Mouse (Mus musculus) ovary, postnatal 36 days (tissue): Measurements from ENCODE around the gene Cdca5.
"Not testable (repeated sequence)": the region's sequence is repeated elsewhere in the genome, so short reads cannot be mapped to it uniquely, and the experiment has no call there.

Source experiments
- DNase-seq: peaks from one replicate; pipeline ENCODE4 v3.0.0; 2022; ENCODE audit warnings: low spot score, mixed read lengths

The Cdca5 gene

DNA sequence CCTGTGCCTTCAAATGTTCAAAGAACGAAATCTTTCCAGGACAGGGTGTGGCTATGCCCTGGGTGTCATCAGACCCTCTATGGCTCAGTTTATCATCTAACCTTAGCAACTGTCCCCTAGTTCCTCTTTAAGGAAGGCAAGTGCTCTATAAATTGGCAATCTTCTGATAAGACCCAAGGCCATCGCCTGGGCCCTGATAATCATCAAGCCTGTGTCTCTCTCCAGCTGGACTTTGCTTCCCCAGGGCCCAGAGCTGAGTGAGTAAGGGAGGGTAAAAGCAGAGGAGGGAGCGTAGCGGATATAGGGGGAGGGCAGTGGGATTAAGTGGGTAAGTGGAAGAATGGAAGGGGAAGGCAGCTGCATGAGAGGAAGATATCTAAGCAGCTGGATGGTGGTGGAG is 19.7 kb downstream of the Cdca5 start:
- no peak for DNase-seq

DNA sequence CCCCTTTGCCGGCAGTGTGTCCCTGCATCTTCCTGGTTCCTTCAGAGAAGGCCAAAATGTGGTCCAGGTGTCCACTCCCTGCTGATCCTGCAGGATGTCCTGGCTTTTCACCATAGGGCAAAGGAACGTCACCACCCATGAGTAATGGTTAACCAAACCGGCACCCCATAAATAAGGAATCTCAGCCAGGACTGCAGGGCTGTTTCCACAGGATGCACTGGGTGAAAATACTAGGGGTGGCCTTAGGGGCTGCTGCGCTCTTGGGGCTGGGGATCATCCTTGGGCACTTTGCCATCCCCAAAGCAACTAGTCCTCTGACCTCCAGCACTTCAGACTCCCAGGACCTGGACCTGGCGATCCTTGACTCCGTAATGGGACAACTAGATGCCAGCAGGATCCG is 20.8 kb downstream of the Cdca5 start, which contains the start of gene Naaladl1:
Gene Naaladl1, plus strand, starts transcription at position 197 of the 400 bp plus-strand sequence.
- no peak for DNase-seq

DNA sequence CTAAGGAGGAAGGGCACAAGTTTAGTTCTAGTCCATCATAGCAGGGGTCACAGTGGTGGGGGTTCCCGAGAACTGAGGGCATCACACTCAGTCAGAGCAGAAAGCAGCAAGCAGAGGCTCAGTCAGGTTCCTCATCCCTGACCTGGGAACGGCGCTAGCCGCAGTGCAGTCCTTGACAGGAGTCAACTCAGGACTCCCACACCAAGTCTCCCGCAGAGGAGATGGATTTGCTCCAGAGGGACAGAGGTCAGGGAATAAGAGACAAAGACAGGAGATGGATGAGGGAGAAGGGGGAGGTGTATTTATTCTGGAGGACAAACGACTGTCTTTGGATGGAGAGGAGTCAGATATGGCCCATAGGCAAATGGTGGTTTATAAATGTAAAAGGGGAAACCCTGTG is 28.3 kb downstream of the Cdca5 start:
- DNase-seq = no peak

DNA sequence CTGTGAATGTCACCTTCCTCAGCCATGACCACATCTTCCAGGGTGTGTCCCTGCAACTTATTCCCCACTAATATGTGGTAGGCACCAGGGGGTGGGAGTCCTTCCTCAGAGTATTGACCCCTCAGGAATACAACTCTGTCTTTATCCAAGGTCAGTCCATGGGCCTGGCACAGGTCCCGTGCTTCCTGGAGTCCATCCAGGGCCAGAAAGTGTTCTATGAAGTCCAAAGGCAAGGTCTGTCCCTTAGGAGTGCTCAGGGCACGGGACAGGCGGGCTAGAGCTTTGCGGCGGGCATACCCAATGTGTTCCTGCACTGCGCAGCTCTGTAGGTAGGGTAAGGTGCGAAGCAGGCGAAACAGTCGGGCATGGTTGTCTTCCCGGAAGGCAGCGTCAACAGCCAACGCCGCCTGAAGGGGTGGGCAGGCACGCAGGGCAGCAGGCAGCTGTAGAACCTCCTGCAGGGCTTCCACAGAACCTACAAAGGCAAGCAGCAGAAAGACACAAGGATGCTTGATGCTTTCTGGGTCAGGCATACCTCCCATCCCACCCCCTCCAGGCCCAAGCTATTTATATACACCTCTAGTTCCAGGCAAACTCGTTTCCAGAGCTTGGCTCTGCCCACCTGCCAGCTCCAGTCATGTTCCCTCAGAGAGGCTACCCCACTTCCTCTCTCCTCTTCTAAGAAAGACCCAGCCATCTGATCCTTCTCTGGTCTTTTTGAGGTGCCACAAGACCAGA is 31.5 kb downstream of the Cdca5 start:
- no peak for DNase-seq

DNA sequence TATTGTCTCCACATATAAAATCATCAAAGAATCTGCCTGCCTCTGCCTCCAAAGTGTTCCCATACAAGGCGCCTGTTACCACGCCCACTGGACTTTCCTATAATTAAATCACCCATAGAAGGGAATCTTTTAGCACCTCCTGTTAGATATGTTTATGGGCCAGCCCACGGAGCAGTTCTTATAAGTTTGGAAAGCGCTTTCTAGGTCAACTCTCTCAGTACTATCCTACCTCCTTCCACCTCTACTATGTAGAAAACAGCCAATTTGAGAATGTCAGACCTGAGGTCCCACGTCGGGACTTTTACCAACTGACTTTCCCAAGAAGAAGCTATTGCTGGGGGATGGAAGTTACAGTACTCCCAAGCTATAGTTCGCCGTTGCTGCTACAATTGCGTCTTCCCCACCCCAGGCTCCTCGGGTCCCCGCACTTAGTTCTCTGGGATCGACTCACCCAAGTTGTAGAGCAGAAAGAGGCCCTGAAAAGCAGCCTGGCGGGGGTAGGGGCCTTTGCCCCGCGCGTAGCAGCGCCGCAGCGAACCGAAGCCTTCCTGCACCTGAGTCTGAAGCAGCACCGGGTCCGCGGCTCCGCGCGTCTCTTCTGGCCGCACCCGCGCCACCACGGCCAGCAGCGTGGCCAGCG is 32.7 kb downstream of the Cdca5 start:
- DNase-seq = no peak

DNA sequence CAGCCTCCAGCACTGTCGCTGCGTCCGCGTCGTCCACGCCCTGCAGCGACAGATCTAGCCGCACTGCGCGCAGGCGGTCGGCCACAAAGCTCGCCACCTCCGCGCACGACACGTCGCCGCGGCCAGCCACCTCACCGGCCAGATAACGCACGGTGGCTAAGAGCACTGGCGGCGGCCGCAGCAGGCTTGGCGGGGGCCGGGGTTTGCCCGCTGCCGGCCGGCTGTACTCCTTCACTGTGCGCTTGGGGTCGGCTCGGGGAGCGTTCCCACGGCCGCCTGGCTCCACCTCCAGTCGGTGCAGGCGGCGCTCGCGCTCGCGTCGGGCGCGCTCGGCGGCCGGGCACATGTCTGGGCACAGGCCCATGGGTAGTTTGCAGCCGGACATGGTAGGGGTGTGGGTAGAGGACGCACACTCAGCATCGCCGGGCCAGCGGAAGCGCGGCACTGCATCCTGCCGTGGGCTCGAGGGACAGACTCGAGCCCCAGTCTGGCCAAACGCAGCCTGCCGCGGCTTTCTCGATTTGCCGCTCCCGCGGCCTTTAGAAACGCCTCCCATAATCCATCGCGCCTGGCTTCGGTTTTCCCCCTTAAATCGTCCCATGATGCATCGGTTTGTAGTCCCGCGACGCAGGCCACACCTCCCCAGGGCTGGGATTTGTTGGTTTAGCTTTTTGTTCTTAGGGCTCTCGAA is 33.3 kb downstream of the Cdca5 start, which contains the start of gene Sac3d1:
Gene Sac3d1, minus strand, starts transcription at position 665 of the 691 bp plus-strand sequence.
- peak; percentile 85 for DNase-seq

DNA sequence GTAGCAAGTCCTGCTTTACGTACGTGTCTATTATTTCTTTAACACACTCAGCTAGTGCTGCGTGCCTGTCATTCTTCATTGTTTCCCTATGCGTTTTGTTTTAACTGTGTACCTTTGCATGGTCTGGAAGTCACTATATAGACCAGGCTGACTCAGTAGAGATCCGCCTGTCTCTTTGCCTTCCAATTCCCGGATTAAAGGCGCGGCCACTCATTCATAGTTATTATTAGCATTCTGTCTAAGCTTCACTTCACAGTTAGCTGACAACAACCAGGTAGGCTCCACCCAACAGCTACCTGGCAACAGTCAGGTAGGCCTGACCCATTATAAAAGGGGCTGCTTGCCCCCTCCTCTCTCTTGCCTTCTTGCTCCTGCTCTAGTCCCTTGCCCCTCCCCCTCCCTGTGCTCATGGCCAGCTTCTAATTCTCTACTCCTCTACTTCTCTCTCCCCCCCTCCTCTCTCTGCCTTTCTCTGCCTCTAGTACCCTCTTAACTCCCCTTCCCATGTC is 33.9 kb downstream of the Cdca5 start:
- no peak for DNase-seq

DNA sequence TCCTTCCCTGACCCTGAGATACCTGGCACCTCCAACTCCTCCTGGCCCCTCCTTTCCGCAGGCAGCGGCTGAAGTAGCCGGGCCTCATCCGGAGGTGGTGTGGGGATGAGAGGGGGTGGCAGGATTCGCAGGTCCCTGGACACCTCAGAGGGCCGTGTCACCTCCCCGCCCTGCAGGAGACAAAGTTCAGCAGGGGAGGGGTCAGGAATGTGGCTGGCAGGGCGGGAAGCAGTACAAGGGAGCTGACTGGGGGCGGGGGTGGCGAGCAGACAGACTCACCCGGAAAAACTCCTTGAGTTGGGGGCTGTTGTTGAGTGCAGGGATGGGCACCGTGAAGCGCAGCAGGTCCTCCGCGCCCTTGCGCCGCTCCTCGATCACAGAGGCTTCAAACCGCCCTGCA is 37.0 kb downstream of the Cdca5 start:
- DNase-seq = no peak

DNA sequence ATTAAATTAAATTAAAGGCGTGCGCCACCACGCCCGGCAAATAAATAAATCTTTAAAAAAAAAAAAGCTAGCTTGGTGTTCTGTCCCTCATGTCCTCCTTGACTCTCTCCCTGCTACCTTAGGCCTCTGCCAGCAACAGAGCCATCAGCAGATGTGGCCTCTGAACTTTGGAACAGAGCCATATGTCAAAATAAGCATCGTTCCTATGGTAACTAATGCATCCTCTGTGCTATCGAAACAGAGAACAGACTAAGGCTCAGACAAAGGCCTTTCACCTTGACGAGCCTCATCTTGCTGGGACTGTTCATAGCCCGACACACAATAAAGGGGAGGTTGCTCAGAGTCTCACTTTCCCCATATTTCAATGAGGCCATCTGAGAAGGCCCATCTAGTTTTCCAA is 38.5 kb downstream of the Cdca5 start:
- no peak for DNase-seq

DNA sequence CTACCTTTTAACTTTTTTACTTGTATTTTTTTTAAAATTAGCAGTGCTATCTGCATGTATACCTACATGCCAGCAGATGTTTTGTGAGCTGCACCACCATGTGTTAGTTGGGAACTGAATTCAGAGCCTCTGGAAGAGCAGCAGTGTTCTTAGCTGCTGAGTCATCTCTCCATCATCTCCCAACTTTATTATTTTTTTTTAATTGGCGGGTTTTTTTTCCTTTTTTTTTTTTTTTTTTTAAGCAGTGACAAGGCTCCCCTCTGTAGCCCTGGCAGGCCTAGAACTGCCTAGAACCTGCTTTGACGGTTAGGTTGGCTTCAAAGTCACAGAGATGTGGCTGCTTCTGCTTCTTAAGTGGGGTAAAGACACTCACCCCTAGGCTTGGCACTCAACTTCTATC is 40.1 kb downstream of the Cdca5 start:
- DNase-seq = no peak

DNA sequence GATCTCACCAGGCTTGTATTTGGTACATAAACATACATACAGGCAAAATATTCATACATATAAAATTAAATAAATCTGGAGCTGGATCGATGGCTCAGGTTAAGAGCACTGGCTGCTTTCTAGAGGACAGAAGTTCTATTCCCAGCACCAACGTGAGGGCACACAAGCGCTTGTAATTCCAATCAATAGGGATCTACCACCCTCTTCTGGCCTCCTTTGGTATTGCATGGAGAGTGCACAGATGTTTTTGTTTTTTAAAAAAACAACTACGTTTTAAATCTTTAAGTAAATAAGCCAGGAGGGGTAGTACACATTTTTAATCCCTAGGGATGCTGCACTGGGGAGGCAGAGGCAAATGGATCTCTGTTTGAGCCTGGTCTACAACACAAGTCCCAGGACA is 41.5 kb downstream of the Cdca5 start:
- DNase-seq = no peak

DNA sequence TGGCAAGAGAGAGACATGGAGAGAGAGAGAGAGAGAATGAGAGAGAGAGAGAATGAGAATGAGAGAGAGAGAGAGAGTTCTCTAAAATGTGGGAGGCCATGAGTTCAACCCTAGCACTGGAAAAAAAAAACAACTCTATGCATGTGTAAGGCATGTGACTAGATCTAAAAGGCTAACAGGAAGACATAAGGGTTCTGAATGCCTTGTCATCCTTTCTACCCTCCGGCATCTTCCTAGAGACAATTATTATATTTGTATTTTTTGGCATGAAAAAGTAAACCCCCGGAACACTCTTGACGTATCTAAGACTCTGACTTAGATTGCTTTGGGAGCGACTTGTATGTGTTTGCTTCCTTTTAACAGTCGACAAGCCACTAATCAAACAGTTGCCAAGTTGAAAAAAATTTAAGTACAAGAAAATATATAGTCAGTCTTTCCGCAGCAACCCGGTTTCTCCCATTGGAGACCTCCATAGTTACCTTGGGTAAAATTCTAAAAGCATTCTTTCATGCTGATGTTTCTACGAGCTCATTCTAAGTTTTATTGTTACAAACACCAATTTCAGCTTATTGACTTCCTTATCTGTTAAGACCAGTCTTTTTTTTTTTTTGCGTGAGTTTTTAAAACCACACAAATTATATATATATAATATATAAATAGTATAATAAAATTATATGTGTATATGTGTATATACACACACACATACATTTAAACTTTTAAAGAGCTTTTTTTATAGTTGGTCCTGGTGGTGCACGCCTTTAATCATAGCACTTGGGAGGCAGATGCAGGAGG is 42.2 kb downstream of the Cdca5 start:
- no peak for DNase-seq

DNA sequence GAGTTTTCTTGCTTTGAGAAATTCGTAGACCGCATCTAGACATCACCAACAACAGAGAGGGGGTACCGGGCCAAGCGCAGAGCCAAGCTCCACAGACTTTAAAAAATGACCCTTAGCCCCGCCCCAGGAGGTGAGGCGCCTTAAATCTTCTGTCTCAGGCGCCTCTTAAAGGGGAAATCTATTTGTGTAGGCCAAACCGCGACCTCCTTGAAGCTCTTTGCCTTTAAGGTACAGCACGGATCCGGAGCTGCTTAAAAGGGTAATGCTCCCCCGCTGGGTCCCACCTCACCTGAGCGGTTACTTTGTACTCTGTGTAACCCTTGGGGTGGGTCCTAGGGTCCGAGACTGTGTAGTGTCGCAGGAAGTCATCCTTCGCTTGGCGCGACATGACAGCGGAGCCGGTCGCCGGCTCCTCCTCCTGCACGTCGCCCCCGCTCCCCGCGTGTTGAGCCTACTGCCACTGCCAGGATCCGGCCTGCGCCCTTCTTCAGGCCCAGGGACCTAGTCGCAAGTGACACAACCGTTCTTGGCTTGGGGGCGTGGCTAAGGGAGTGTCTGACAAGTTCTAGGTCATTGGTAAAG is 43.1 kb downstream of the Cdca5 start, which contains the start of gene Snx15:
Gene Snx15, minus strand, starts transcription at position 545 of the 582 bp plus-strand sequence.
- DNase-seq = peak; percentile 90

DNA sequence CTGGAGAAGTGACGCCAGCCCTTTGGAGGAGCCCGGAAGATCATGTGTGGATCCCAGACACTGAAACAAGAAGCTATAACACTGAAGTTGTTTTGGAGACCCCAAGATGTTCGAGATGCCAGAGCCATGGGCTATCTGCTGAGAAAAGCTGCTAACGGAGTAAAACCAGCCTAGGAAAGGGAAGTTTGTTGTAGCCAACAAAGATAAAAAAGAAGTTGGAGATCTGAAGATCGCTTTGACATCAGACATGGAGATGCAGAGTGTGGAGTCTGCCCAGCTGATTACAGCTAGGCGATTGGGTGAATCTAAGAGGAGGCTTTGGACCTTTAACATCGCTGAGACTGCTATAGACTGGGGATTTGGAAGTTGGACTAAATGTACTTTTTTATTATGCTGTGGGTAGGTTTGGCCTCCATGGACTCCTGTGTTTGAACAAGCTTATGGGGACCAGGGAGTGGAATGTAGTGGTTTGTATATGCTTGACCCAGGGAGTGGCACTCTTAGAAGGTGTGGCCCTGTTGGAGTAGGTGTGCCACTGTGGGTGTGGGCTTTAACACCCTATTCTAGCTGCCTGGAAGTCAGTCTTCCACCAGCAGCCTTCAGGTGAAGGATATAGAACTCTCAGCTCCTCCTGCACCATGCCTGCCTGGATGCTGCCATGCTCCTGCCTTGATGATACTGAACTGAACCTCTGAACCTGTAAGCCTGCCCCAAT is 45.8 kb downstream of the Cdca5 start:
- DNase-seq = not testable (repeated sequence)

DNA sequence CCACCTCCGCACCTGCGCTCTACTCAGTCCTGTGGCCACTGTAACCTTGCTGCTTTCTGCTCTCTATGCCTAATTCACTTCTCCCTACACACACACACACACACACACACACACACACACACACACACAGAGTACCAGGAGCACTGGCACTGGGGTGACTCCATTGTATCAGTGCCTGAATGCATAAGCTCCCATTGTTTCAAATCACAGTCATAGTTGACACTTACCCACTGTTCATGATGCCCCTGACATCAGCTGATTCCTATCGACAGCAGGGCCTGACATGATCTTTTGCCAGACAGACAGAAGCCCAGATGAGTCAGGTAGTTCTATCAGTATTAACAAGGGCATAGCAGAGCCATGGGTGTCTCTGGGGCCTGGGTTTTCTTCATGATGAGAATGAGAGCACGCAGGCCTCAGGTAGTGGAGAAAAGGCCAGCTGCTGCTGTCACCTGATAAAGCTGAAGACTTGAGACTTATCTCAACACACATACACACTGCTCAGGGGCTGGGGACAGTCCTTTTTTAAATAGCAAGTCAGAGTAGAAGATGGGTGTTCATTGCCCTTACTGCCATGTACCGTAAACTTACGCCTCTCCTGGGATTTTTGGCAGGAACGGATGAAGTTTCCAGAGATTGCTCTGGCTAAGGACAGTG is 47.5 kb downstream of the Cdca5 start:
- no peak for DNase-seq

DNA sequence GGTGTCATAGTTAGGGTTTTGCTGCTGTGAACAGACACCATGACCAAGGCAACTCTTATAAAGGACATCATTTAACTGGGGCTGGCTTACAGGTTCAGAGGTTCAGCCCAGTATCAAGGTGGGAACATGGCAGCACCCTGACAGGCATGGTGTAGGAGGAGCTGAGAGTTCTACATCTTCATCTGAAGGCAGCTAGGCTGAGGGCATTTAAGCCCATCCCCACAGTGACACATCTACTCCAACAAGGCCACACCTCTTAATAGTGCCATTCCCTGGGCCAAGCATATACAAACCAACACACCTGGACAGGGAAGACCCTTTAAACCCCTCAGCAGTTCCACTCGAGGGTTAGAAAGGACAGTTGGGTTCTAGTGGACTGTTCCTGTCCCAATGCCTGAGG is 48.4 kb downstream of the Cdca5 start:
- DNase-seq = not testable (repeated sequence)

DNA sequence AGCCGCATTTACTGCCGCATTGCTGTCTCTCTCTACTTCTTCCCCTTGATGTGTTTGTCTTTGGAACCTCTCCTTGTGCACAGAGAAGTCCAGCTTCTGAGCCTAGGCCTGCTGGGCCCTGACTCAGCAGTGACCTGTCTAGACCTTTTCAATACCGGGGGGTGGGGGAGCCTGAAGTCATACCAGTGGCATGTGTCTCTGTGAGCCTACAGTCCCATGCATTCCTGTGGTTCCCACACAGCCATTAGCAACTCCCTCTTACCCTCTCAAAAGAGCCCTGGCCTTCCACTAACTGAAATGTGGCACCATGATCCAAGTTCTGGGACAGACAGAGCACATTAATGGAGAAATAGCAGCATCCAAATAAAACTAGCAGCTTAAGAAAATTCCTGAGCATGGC is 51.6 kb downstream of the Cdca5 start:
- no peak for DNase-seq

DNA sequence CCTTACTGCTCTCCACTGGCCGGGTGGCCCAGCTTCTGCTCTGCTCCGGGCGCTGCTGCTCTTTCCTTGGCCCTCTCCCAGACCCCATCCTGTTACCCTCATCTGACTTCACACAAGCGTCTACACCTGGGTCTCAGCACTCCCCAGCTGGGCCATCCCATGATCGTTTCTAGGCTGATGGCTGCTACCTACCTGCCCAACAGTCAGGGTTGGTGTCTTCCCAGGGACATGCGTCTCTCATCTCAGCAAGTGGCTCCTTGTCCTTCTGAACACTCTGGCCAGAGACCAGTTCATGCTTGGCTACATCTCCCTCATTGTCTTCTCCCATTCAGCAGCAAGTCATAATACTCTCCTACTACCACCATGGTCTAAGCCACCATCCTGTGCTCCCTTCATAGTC is 54.9 kb downstream of the Cdca5 start:
- no peak for DNase-seq

DNA sequence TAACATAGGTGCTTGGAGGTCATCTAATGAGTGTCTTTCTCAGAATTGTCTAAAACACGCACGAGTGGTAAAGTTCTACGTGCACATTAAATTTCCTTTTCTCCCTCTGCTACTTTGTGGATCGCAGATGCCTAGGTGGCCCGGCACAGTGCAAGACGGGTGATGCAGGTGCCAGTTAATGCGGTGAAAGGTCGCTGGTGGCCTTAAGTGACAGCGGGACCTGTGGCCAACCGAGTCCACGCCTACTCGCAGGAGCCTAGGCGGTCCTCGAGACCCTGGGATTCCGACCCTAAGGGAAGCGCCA is 55.5 kb downstream of the Cdca5 start:
- no peak for DNase-seq

DNA sequence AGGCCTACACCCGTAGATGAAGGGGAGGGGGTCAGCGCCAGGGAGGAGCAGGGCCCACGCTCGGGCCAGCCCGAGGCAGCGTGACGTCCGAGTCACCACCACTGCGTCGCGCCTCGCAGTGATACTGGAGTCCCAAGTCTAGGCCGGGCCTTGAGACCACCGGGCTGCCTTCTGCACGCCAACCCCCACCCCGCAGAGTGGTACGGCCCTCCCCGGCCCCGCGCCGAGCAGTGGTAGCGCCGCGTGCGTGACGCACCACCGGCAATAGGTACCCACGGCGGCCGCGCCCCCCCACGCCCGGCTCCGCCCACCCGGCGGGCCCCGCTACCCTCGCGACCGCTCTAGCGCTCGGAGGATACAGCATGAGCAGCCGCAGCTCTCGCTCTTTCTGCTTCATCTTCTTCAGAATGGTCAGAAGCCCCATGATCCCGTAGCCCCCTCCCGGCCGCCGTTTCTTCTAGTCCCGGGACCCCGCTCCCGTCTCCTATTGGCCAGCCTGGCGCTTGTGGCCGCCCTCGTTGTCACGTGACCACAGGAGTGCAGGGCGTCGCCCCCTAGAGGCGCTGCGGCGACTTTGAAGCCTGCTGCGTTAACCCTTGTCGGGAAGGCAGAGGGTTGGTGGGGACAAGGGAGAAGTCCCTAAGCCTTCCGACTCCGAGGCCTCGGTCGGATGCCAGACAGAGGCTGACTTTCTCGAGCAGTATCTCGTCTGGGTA is 56.1 kb downstream of the Cdca5 start, which contains the start of gene Batf2:
Gene Batf2, plus strand, starts transcription at position 306 of the 716 bp plus-strand sequence.
- DNase-seq = peak; percentile 89
